Mouse (Mus musculus) heart, postnatal 25 days (tissue): Measurements from ENCODE around the gene Ppp1r9a. TPM values are rescaled to one million over a fixed set of nuclear protein-coding genes. Genes with fewer than 3 reads are reported as not detected.

Source experiments
- DNase-seq: peaks from one replicate; pipeline ENCODE4 v3.0.0; 2022; ENCODE audit warnings: low spot score
- intact Hi-C: fragments of 180-260 bp; cut with DNase I; formaldehyde crosslinking; loops from one replicate; pipeline ENCODE4 v1.15.1; 2025
- total RNA-seq, 2 experiments: library from RNA; stranded (reverse); gene quantifications; 2 replicates each; pipeline ENCODE4 v1.2.3; 2021

Gene Ppp1r9a
- total RNA-seq, 2 experiments from 2014 or later, result 11.8 to 12.7 TPM

GRCm38 (mm10) chr6:4949701-4950100 lies 47.0 kb downstream of the Ppp1r9a start:
- no peak for DNase-seq
- intact Hi-C loops, result no loop called here

GRCm38 (mm10) chr6:4953028-4953719 lies 50.5 kb downstream of the Ppp1r9a start:
- no peak for DNase-seq
- intact Hi-C loops, result no loop called here

DNA sequence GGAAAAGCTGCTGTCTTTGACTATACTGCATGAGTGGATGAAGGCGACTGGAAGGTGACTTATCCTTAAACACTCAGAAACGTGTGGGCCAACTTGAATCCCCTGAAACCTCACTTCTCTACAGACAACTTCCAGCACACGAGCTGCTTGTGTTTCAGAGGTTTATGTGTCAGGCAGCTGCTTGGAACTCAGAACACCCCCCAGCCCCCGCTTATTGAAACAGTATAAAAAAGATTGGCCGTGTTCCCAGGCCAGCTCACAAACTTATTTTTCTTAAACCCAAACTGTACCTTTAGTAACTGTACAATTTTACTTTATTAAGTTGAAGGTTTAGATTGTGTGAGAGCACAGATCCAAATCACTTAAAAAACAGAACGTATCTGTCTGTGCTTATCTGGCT lies 53.9 kb downstream of the Ppp1r9a start:
- intact Hi-C loops, result no loop called here
- no peak for DNase-seq

GRCm38 (mm10) chr6:4962197-4962596 lies 59.5 kb downstream of the Ppp1r9a start:
- DNase-seq, result no peak
- intact Hi-C loops, result no loop called here

DNA sequence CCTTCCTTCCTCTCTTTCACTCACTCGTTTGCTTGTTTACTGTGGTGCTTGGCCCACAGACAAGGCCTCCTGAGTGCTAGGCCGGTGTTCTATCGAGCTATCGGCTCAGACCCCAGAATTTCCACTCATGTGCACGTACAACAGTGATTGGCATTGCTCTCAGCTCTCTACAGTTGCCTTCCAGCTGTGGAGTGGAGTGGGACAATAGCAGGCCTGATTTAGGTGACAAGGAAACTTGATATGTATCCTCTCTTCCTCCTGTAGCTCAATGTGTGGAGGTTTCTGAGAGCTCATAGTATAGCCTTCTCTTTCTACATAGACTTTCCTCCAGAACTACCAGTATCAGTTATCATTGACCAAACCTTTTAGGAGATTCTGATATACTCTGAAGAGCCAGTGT lies 60.3 kb downstream of the Ppp1r9a start:
- DNase-seq, result no peak
- intact Hi-C loops, result no loop called here

DNA sequence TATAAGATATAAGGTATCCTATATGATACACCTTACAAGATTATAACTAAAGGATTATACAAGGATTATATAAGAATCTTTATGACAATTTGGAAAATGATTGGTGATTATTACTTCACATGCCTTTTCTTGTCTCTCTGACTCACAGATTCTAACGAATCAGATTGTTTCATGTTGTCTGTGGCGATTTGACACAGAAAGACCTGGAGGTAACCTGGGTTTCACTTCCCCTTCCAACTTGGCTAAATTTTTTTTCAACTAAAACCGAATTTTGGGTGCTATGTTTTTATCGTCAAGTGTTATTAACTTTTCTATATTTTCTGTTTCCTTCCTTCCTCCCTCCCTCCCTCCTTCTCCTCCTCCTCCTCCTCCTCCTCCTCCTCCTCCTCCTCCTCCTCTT lies 64.5 kb downstream of the Ppp1r9a start:
- DNase-seq, result no peak
- intact Hi-C loops, result no loop called here

- no peak for DNase-seq
- intact Hi-C loops, result no loop called here
Measured at GRCm38 (mm10) chr6:4971229-4971628, 68.5 kb downstream of the Ppp1r9a start.

- intact Hi-C loops, result no loop called here
- no peak for DNase-seq
Measured at GRCm38 (mm10) chr6:4972808-4973207, 70.1 kb downstream of the Ppp1r9a start.

DNA sequence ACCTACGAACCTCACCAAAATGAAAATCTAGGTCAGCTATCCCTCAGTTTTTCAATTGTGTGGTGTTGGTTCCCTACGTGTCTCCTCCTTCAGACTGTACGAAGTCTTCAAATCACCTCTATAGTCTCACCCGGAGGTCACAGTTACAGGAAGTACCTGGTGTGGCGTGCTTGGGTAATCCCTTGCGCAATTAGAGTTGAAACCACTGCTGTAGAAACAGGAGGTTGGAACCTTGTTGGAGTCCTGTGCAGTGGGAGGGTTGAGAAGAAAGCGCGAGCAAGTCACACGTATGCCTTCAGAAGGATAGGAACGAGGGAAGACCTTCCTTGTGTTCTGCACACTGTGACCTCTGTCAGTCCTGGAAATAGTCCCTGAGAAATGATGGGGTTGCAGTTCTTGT lies 70.6 kb downstream of the Ppp1r9a start:
- intact Hi-C loops, result no loop called here

GRCm38 (mm10) chr6:4977515-4977914 lies 74.8 kb downstream of the Ppp1r9a start:
- intact Hi-C loops, result no loop called here
- DNase-seq, result no peak

More for the DNA sequence above, 70.6 kb downstream of the Ppp1r9a start:
- DNase-seq, result no peak

GRCm38 (mm10) chr6:4978249-4978648 lies 75.5 kb downstream of the Ppp1r9a start:
- no peak for DNase-seq
- intact Hi-C loops, result no loop called here

GRCm38 (mm10) chr6:4978897-4979296 lies 76.2 kb downstream of the Ppp1r9a start:
- intact Hi-C loops, result no loop called here
- DNase-seq, result no peak

DNA sequence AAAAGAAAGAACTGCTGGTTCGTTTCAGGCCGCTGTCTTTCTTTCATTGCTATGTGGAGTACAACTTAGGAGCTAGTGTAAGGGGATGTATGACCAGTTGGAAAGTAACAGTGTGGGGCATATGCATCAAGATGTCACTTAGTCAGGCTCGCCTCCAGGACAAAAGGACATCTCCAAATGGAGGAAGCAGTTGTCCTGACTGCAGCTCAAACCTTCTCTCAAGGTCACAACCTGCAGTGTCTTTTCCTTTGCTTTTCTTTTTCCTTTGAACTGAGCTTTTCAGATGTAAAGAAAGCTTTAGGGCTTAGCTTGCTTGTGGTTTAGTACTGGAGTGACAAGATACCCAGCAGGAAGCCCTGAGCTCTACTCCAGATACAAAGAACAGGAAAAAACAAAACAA lies 77.4 kb downstream of the Ppp1r9a start:
- no peak for DNase-seq

DNA sequence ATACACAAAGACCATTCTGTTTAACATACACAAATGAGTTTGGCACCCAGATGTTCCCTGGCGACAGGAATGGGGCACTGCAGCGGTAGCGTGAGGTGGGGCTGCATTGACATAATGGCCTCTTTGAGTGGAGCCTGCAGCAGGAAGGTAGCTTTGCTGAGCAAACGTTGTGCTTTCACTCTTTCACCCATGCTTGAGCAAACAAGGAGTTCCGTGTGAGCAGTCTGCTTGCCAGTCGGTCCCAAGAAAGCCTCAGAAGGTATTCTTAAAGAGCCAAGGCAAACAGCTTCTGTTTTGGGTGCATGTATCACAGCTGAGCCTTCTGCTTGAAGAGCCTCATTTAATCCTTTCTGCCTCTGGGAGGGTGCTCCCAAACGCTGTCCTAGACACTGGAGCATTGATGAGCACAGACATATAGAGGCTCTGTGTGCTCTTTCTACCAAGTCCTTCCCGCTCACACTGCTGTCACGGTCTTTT lies 80.0 kb downstream of the Ppp1r9a start:
- intact Hi-C loops, result no loop called here
- no peak for DNase-seq

More for the DNA sequence above, 77.4 kb downstream of the Ppp1r9a start:
- intact Hi-C loops, result no loop called here

DNA sequence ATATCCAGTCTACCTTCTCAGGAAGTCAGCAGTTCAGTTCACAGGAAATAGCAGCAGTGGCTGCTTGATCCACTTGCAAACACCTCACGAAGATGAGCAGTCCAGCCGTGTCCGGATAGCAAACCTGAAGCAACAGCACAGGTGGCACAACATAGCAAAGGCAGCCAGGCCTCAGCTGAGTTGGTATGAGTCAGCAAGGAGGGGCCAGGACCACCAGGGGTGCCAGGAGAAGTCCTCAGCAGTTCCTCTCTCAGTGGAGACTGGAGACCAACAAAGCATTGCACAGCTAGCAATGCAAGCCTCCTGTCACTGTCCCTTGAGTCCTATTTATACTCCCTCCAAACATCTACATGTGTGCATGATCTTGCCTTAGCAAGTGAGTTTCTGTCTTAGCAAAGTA lies 83.0 kb downstream of the Ppp1r9a start:
- intact Hi-C loops, result no loop called here
- no peak for DNase-seq

GRCm38 (mm10) chr6:4987084-4987483 lies 84.4 kb downstream of the Ppp1r9a start:
- intact Hi-C loops, result no loop called here
- DNase-seq, result no peak

GRCm38 (mm10) chr6:4988688-4989087 lies 86.0 kb downstream of the Ppp1r9a start:
- no peak for DNase-seq

DNA sequence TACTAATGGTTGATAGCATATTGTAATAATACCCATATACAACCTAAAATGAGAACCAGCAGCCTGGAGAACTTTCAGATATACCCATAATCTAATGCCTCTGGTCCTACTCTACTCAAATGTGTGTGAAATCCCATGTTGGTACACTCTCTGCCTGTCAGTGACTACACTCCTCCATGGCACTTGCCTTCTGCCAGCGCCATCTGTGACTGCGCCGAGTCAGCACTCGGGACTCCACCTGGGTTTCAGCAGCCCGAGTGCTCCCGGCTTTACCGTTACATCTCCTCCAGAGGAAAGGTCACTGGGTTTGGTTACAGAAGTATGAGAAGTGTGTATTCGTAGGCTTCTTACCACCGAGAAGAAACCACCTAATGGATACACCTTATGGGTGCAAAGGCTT lies 89.6 kb downstream of the Ppp1r9a start:
- intact Hi-C loops, result no loop called here
- no peak for DNase-seq

More at GRCm38 (mm10) chr6:4988688-4989087, 86.0 kb downstream of the Ppp1r9a start:
- intact Hi-C loops, result no loop called here

DNA sequence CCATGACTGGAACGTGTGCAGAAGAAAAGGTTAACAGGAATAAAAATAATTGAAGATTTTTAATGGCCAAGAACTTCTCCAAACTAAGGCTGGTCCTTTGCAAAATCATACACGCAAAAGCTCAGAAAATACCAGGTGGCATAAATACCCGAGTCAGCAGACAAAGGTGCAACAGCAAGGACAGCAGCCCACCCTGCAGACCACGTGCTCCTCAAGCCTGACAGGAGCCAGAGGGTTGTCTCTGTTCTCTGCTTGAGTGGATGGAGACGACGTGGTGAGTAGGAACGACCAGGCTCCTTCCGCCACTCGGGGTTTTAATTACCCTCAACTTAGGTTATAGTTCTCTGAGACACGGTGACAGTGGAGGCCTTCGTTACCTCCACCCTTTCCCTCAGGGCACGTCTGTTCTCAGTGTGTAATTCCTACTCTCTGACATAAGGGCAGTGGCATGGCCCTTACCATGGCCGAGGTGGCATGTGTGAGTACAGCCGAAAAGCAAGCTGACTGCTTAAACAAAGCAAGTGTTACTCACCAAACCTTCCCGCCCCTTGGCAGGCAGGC lies 91.0 kb downstream of the Ppp1r9a start:
- intact Hi-C loops, result no loop called here
- no peak for DNase-seq

DNA sequence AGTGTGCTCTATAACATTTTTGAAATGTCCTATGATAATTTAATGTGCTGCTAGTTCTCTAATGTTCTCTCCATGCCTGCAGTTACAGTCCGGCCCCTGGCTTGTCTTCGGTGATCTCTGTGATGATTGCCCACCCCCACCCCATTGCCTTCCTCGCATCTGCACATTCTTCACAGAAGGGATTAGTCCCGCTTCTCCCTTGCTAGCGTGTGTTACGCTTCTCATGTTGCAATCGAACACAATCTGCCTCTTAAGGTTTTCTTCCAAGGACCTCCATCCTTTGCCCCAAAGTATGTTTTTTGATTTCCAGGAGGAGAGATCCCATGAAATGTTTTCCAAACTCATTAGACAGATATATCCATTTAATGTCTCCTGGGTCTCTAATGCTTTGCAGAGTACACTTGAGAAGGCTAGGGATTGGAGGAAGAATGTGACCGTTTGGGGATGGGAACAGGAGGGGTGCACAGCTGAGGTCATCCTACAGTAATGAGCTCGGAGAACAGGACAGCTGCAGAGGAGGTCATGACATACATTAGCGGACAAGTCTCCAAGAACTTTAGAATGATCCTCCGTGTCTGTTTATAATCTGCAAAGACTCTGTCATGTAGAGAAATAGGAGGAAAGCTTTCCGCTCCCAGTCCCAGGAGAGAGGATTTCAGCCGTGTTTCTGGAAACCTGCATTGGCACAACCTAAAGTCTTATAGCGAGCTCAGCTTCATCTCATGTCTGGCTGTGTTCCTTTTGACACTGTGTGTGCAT lies 91.6 kb downstream of the Ppp1r9a start:
- intact Hi-C loops, result no loop called here

DNA sequence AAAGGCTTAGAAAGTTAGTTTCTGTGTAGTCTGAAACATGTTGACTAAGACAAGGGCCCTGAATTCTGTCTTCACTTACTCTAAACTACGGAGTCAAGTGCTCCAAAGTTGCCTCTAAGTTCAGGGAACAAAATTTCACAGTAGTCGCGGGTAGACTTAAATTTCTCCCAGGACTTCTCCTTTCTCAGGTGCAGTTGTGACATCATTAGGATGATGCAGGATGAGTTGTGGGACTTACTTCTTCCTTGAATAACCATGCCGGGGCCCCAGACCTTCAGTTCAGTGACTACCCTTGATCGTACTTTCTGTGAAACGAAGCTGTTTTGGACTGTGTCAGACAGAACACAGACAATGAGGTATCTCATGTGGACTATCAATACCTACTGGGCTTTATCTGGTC lies 94.9 kb downstream of the Ppp1r9a start:
- intact Hi-C loops, result no loop called here

More for the DNA sequence above, 91.6 kb downstream of the Ppp1r9a start:
- no peak for DNase-seq

More for the DNA sequence above, 94.9 kb downstream of the Ppp1r9a start:
- DNase-seq, result no peak
